Mouse (Mus musculus): ENCODE measurements around the gene Ptma. TPM values are rescaled to one million over a fixed set of nuclear protein-coding genes. Genes with fewer than 3 reads are reported as not detected.

The Ptma gene
- total RNA-seq, 1 experiment from 2014 or later: 1,253 TPM

GRCm38 (mm10) chr1:86492095-86493070 is 34.1 kb upstream of the Ptma start:
- ATAC-seq (ENCODE audit: extremely low read depth, insufficient number of reproducible peaks, low FRiP score, poor library complexity, severe bottlenecking): peak; percentile 76

DNA sequence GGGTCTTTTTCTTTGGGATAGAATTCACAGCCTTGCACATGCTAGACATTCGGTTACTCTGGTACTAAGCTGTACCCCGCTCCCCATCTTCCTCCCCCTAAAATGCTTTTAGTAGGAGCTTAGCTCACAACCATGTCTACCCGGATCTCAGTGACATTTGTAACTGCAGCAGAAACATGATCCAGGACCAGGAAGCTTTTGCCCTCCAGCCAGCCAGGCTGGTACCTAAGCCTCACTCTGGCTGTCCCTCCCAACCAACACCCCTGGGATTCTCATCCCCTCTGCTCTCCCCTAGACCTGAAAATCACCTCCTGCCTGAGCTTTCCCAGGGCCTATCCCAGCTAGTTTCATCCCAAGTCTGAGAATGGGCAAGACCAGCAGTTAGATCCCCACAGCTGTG is 32.7 kb upstream of the Ptma start:
- ATAC-seq (ENCODE audit: extremely low read depth, insufficient number of reproducible peaks, low FRiP score, poor library complexity, severe bottlenecking): no peak

DNA sequence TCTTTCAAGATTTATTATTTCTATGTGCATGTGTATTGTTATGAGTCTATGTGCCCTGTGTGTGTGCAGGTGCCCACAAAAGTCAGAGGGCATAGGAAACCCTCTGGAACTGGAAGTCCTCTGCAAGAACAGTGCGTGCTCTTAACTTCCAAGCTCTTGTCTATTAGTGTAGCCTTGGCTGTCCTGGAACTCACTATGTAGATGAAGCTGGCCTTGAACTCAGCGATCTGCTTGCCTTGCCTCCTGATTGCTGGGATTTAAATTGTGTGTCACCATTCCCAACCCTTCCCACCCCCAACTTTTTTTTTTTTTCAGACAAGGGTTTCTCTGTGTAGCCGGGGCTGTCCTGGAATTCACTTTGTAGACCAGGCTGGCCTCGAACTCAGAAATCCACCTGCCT is 30.2 kb upstream of the Ptma start:
- no peak for ATAC-seq (ENCODE audit: extremely low read depth, insufficient number of reproducible peaks, low FRiP score, poor library complexity, severe bottlenecking)

GRCm38 (mm10) chr1:86497361-86497760 is 29.2 kb upstream of the Ptma start:
- ATAC-seq (ENCODE audit: extremely low read depth, insufficient number of reproducible peaks, low FRiP score, poor library complexity, severe bottlenecking): no peak

GRCm38 (mm10) chr1:86497986-86498385 is 28.5 kb upstream of the Ptma start:
- peak; percentile 14; the same call in 1 of the 2 replicates for ATAC-seq (ENCODE audit: extremely low read depth, insufficient number of reproducible peaks, low FRiP score, poor library complexity, severe bottlenecking)

- no peak for ATAC-seq (ENCODE audit: extremely low read depth, insufficient number of reproducible peaks, low FRiP score, poor library complexity, severe bottlenecking)
Measured at GRCm38 (mm10) chr1:86498611-86499010, 27.9 kb upstream of the Ptma start.

GRCm38 (mm10) chr1:86499903-86500302 is 26.6 kb upstream of the Ptma start:
- peak; percentile 53 for ATAC-seq (ENCODE audit: extremely low read depth, insufficient number of reproducible peaks, low FRiP score, poor library complexity, severe bottlenecking)

DNA sequence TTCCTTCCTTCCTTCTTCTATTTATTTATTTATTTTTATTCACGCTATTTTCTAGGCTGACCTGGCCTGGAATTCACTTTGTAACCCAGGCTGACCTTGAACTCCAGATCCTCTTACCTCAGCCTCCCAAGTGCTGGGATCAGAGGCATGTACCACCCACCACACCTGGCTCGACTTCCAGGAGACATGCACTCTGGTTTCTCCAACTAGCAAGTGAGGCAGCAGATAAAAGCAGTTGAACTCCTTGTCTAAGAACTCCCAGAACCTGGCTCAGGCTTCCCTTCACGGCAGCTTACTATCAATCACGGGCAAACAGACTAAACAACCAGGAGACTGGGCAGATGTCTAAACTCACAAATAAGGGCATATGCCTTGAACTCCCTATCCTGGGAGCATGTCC is 25.8 kb upstream of the Ptma start:
- ATAC-seq (ENCODE audit: extremely low read depth, insufficient number of reproducible peaks, low FRiP score, poor library complexity, severe bottlenecking): no peak

DNA sequence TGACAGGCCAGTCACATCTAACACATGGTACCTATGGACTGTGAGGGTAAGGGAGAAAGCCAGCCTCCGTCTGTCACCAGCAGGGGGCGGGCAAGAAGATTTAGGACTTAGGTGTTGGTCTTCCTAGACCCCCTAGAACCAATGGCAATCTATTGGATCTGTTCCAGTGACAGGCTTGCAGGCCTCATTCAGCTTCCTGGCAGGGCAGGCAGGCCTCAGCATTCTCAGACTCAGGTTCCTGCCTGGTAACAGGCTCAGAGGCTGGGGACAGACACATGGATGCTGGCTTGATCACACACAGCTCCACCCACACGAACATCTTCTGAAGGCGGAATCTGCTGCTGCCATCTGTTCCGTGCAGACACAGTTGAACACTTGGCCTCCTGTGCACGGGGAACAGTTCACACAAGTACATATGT is 25.4 kb upstream of the Ptma start:
- no peak for ATAC-seq (ENCODE audit: extremely low read depth, insufficient number of reproducible peaks, low FRiP score, poor library complexity, severe bottlenecking)

GRCm38 (mm10) chr1:86501559-86501958 is 25.0 kb upstream of the Ptma start:
- ATAC-seq (ENCODE audit: extremely low read depth, insufficient number of reproducible peaks, low FRiP score, poor library complexity, severe bottlenecking): peak; percentile 37

GRCm38 (mm10) chr1:86502221-86503048 is 24.1 kb upstream of the Ptma start:
- ATAC-seq (ENCODE audit: extremely low read depth, insufficient number of reproducible peaks, low FRiP score, poor library complexity, severe bottlenecking): no peak

DNA sequence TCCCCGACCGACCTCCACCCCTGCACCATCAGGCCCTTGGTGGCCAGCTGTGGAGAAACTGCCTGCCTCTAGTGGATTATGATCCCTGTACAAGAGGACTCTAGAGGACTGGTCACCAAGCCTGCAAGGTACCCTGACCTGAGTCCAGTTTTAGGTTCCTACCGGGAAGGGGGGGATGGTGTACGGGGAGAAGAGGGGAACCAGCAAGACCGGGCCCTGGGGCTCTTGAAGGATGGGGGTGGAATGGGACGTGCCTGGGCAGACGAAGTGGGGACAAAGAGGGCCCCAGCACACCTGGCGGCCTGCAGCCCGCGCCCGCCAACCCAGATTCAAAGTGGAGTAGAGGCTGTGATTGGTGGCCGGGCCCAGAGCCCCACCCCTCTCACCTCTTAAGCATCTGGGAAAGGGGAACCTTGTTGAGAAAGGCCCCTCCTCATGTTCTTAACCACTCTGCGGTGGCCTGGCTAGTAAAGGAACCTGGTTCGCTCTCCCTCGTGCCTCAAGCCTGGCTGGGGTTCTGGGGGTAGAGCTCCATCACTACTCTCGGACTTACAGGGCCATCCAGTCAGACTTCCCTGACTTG is 23.3 kb upstream of the Ptma start:
- peak; percentile 51 for ATAC-seq (ENCODE audit: extremely low read depth, insufficient number of reproducible peaks, low FRiP score, poor library complexity, severe bottlenecking)

DNA sequence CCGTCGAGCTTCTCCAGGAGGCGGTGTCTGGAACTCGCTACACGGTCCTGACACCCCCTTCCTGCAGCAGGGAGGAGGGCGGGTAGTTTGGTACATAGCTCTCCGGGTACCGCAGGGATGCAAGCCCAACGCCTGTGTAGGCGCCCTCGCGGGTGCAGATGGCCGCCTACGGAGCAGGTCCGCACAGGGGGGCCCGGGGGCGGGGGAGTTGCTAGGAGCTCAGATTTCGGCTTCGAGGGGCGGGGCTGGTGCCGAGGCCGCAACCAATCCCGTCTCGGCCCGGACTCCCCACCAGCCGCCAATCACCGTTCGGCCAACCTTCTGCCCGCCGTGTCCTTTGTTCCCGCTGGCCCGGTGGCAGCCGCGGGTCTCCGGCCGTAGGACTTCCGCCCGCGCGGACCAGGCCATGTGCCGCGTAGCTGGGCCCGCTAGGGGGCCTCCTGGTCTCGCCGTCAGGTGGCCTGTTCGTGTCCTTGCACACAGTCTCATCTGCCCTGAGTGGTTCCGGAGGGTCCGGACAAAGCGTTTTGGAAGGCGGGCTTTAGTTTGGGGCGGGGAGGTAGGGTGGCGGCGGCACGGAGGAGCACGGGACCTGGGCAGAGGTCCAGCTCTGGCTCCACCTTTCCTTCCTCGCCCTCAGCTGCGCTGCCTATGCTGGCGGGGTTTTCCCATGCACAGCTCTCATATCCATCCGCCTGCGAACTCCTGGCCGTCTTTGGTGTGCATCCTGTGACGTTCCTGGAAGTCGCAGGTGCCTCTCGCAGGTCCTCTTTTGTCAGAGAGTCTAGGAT is 22.4 kb upstream of the Ptma start:
- ATAC-seq (ENCODE audit: extremely low read depth, insufficient number of reproducible peaks, low FRiP score, poor library complexity, severe bottlenecking): peak; percentile 39

- no peak for ATAC-seq (ENCODE audit: extremely low read depth, insufficient number of reproducible peaks, low FRiP score, poor library complexity, severe bottlenecking)
Measured at GRCm38 (mm10) chr1:86504697-86505421, 21.7 kb upstream of the Ptma start.

DNA sequence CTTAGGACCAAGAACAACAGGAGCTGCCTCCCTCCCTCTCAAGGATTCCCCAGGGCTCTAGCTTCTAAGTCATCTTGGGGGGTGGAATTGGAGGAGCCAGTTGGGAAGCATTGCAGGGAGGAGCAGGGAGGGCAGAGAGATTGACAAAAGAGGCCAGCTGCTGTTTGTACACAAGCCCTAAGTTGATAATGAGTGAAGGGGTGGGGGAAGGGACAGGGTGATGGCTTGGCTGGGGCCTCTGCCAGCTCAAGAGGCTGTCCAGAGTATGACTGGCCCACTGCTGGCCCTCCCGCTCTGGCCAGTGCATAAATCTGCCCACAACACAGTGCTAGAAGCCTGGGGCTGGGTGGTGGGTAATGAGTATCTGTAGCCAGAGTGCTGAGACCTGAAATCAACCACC is 21.1 kb upstream of the Ptma start:
- no peak for ATAC-seq (ENCODE audit: extremely low read depth, insufficient number of reproducible peaks, low FRiP score, poor library complexity, severe bottlenecking)

- ATAC-seq (ENCODE audit: extremely low read depth, insufficient number of reproducible peaks, low FRiP score, poor library complexity, severe bottlenecking): no peak
Measured at GRCm38 (mm10) chr1:86506420-86506819, 20.1 kb upstream of the Ptma start.

DNA sequence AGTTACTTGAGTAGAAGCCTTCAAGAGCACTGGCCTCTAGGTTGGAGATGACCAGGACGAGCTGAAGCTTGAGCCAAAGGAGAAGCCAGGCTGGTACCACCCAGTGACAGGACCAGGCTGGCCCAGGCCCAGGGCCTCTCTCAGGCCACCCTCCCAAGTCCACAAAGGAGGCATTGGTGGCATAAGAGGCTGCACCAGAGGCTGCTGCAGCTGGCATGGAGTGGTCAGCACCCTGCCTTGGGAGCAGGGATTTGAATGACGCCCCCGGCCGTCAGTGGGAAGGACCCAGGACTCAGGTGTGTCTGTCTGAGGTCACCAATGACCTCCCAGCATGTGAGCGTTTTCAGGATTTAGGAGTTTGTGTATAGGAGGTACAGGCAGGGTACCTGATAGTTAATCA is 18.7 kb upstream of the Ptma start:
- ATAC-seq (ENCODE audit: extremely low read depth, insufficient number of reproducible peaks, low FRiP score, poor library complexity, severe bottlenecking): no peak

DNA sequence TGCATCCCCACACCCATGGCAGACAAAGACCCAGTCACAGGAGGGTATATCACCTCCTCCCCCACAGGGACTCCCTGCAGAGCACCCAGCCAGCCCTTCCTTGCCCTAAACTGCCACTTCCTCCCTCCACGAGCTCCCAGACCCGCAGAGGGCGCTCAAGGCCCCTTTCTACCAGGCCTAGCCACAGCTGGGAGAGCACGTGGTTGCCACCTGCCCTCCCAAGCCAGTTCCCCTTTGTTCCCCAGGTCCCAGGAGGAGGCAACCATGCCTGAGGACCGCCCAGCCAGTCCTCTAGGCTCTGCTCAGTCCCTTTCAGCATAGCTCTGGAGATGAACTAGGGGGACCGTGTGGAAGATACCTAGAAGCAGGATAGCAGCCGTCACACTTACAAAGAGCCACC is 17.1 kb upstream of the Ptma start:
- peak; percentile 93 for ATAC-seq (ENCODE audit: extremely low read depth, insufficient number of reproducible peaks, low FRiP score, poor library complexity, severe bottlenecking)
